Mouse (Mus musculus) liver, embryonic 11.5 days (tissue): ENCODE data around the gene Fgfr2. TPM values are rescaled to one million over a fixed set of nuclear protein-coding genes. Genes with fewer than 3 reads are reported as not detected.

Experiments
- ATAC-seq: fragments of 200-750 bp; cut with Nextera tagmentation; replicated peaks from 2 replicates; pipeline ENCODE4 v1.8.0; 2017; ENCODE audit warnings: moderate number of reproducible peaks, mild to moderate bottlenecking, moderate TSS enrichment, moderate library complexity; ENCODE audit not compliant: low FRiP score
- DNase-seq: peaks from one replicate; pipeline ENCODE4 v3.0.0-alpha.2; 2017; ENCODE audit warnings: low spot score
- H3K27ac ChIP-seq: fragments of 300-500 bp; sonication (generic); 2 replicates; pipeline ENCODE4 v1.5.1; 2014; ENCODE audit warnings: mild to moderate bottlenecking, low read depth, low read length, control low read depth
- H3K27me3 ChIP-seq: fragments of 300-500 bp; sonication (generic); replicated peaks from 2 replicates; pipeline ENCODE4 v1.6.1; 2014; ENCODE audit warnings: low read length, mixed read lengths; ENCODE audit not compliant: control insufficient read depth, insufficient read depth
- H3K36me3 ChIP-seq: fragments of 300-500 bp; sonication (generic); 2 replicates; pipeline ENCODE4 v1.6.1; 2014; ENCODE audit warnings: mild to moderate bottlenecking, low read length, moderate library complexity, mixed read lengths; ENCODE audit not compliant: control insufficient read depth, insufficient read depth
- H3K4me1 ChIP-seq: fragments of 300-500 bp; sonication (generic); replicated peaks from 2 replicates; pipeline ENCODE4 v1.6.1; 2014; ENCODE audit warnings: low read length, mixed read lengths; ENCODE audit not compliant: control insufficient read depth, insufficient read depth
- H3K4me2 ChIP-seq: fragments of 300-500 bp; sonication (generic); 2 replicates; pipeline ENCODE4 v1.6.1; 2014; ENCODE audit warnings: mild to moderate bottlenecking, control low read depth, moderate library complexity
- H3K4me3 ChIP-seq: fragments of 300-500 bp; sonication (generic); 2 replicates; pipeline ENCODE4 v1.5.1; 2014; ENCODE audit warnings: low read depth, low read length, control low read depth
- H3K9ac ChIP-seq: fragments of 300-500 bp; sonication (generic); 2 replicates; pipeline ENCODE4 v1.6.1; 2014; ENCODE audit warnings: low read depth, low read length, control low read depth
- H3K9me3 ChIP-seq: fragments of 300-500 bp; sonication (generic); 2 replicates; pipeline ENCODE4 v1.6.1; 2016; ENCODE audit warnings: low read length, inconsistent platforms, mixed read lengths; ENCODE audit not compliant: control insufficient read depth
- WGBS: fragments of 180-500 bp; shearing (Covaris S2); extraction: QIAGEN DNeasy Blood & Tissue Kit; methylation state at CpG from one replicate; pipeline ENCODE4 v1.1.7; 2014; 5-methylcytosine and 5-hydroxymethylcytosine counted together
- polyA plus RNA-seq: library from polyadenylated mRNA; unstranded; fragments of >200 nt; fragmentation: Nextera tagmentation; extraction: Ambion mirVana; gene quantifications from 2 replicates; pipeline ENCODE4 v1.2.1, GENCODE M21; 2014

The Fgfr2 gene
- polyA plus RNA-seq, 1 experiment from 2014 or later: 32.6 TPM

DNA sequence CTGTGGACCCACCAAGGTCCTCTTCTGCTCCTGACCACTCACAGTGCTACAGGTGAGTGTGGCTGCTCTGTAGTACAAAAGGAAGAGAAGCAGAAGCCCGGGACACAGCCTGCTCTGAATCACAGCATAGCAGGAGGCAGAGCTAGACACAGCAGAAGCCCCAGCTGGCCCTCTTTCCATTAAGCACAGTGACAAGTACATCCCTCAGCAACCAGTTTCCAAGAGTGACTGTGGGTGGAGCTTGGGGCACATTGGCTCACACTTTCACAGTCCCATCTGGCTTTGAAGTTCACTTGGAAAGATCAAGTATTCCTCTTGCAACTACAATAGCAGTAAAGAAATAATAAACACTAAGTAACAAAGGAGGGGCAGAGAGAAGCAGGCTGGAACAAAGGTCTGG lies 838.4 kb downstream of the Fgfr2 start:
- H3K9me3 ChIP-seq: no peaks in the 10 kb centered on the region
- H3K4me1 ChIP-seq: peaks cover 25% of the 10 kb centered on the region
- H3K4me2 ChIP-seq: no peak overlapping the region
- no peaks in the 10 kb centered on the region for H3K36me3 ChIP-seq
- ATAC-seq (no peak), DNase-seq (no peak)
- H3K27ac ChIP-seq: no peak overlapping the region
- no peaks in the 10 kb centered on the region for H3K27me3 ChIP-seq
- no peak overlapping the region for H3K9ac ChIP-seq
- no peak overlapping the region for H3K4me3 ChIP-seq
- WGBS: 71% methylated on average over 1 of the region's 1 CpGs

DNA sequence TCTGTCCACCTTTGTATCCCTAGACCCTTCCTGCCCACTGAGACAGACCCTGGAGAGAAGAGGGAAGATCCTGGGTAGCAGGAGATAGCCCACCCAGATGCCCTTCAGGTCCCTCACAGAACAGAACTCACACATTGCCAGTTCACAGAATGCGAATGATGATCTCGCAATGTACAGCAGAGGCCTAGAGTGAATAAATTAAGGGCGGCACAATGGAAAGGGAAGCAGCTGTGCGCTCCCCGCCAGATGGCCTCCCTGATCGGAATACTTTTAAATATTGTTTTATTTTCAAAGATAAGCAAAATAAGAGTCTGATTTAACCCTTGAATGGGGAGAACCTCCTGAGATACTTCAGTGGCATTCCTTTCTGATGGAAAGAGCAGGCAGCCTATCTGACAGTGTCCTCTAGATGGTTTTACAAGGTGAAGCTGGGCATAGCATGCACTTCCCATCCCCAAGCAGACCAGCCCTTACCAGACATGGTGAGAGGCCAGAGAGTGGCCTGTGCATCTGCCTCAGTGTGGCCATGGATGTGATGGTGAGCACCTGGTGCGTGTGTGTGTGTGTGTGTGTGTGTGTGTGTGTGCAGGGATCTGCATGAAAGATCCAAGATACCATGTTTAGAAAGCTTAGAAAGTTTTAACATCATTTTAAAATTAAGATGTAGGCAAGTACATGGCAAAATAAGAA lies 839.0 kb downstream of the Fgfr2 start:
- Histone ChIP-seq H3K27me3 (no peaks in the 10 kb centered on the region), H3K4me2 (no peak overlapping the region), H3K9ac (no peak overlapping the region), H3K36me3 (no peaks in the 10 kb centered on the region), H3K4me1 (peaks cover 25% of the 10 kb centered on the region), H3K9me3 (no peaks in the 10 kb centered on the region), H3K4me3 (no peak overlapping the region), H3K27ac (no peak overlapping the region)
- DNase-seq (no peak), ATAC-seq (no peak)
- 77% methylated on average over 7 of the region's 7 CpGs for WGBS

DNA sequence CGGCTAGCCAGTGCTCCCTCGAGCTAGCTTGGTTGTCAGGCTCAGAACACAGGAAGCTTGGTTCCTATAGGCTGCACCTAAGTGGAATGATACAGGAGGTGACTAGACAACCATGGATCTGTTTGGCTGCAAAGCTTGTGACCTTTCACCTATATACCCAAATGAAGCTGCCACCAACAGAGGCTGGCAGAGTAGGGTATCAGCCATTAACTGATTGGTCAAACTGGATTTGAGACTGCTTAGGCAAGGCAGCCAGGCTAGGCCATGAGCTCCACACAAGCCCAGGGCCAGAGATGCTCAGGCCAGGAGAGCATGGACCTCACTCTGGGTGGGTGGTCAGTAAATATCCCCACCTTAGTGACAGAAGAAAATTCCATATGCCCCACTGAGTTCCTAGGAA lies 840.6 kb downstream of the Fgfr2 start:
- 79% methylated on average over 2 of the region's 2 CpGs for WGBS
- H3K27me3 ChIP-seq: no peaks in the 10 kb centered on the region
- ATAC-seq: no peak

DNA sequence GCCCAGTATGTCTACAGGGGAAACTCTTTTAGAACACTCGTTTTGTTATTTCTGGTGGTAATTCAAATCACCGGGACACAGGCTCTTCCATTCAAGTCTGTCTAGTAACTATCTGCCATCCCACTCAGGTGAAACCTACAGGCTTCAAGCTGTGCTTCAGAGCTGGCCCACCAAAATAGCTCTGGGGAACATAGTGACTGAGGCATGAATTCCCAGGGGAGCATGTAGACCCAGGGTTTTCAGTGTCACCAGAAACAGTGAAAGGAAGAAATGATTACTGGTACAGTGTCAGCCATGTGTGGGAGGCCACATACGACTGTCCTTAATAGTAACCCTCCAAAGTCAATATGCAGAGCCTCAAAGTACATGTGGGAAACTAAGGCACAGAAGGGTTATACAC lies 841.0 kb downstream of the Fgfr2 start:
- H3K36me3 ChIP-seq: no peaks in the 10 kb centered on the region
- DNase-seq: no peak
- H3K4me2 ChIP-seq: no peak overlapping the region
- peaks cover 26% of the 10 kb centered on the region for H3K4me1 ChIP-seq
- no peaks in the 10 kb centered on the region for H3K27me3 ChIP-seq
- ATAC-seq: no peak
- H3K9me3 ChIP-seq: no peaks in the 10 kb centered on the region
- H3K4me3 ChIP-seq: no peak overlapping the region
- no peak overlapping the region for H3K27ac ChIP-seq
- no peak overlapping the region for H3K9ac ChIP-seq
- 81% methylated on average over 3 of the region's 3 CpGs for WGBS

More for the DNA sequence above, 840.6 kb downstream of the Fgfr2 start:
- H3K36me3 ChIP-seq: no peaks in the 10 kb centered on the region
- no peaks in the 10 kb centered on the region for H3K9me3 ChIP-seq
- no peak overlapping the region for H3K4me2 ChIP-seq
- H3K9ac ChIP-seq: no peak overlapping the region
- H3K4me3 ChIP-seq: no peak overlapping the region
- H3K4me1 ChIP-seq: peaks cover 29% of the 10 kb centered on the region
- H3K27ac ChIP-seq: no peak overlapping the region
- DNase-seq: no peak

DNA sequence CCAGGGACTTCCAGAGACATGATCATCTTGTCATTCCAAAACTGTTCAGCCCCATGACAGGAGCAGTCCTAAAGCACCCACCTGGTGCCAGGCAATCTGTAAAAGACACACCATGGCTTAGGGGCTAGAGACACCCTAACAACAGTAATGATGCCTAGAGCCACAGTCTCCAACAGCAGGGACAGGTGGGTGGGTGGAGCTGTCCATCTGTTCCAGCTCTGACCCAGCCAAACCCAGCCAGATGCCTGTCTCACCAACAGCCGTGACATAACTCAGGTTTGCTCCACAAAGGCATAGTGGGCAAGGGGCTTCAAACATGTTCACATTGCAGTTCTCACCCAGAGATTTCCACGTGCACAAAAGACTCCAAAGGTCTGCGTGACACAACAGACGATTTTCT lies 841.4 kb downstream of the Fgfr2 start:
- Histone ChIP-seq H3K4me2 (no peak overlapping the region), H3K36me3 (no peaks in the 10 kb centered on the region), H3K27me3 (no peaks in the 10 kb centered on the region), H3K9ac (no peak overlapping the region), H3K4me1 (peaks cover 23% of the 10 kb centered on the region), H3K9me3 (no peaks in the 10 kb centered on the region), H3K27ac (no peak overlapping the region), H3K4me3 (no peak overlapping the region)
- WGBS: 85% methylated on average over 4 of the region's 4 CpGs
- ATAC-seq: no peak
- no peak for DNase-seq

DNA sequence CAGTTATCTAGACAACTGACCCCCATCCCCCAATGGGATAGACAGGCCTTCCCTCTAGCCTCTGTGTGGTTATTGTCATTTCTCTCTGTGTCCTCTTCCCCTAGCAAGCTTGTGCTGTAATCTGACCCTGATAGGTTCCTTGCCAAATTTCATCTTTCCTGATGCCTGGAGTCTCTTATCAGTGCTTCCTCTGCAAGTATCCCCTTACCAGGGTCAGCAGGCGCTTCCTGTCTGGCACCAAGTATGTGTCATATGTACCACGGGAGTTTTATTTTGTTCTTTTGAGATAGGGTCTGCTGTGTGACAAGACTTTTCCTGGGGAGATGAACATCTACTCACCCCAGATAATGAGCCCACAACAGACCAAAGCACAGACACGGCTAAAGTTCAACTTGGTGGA lies 844.5 kb downstream of the Fgfr2 start:
- 22% methylated on average over 3 of the region's 3 CpGs for WGBS
- Histone ChIP-seq H3K27ac (no peak overlapping the region), H3K4me2 (no peak overlapping the region), H3K27me3 (no peaks in the 10 kb centered on the region), H3K9ac (no peak overlapping the region), H3K36me3 (no peaks in the 10 kb centered on the region), H3K4me3 (no peak overlapping the region), H3K4me1 (peaks cover 15% of the 10 kb centered on the region), H3K9me3 (no peaks in the 10 kb centered on the region)
- ATAC-seq: peak; percentile 31; the same call in 1 of the 2 replicates
- no peak for DNase-seq

DNA sequence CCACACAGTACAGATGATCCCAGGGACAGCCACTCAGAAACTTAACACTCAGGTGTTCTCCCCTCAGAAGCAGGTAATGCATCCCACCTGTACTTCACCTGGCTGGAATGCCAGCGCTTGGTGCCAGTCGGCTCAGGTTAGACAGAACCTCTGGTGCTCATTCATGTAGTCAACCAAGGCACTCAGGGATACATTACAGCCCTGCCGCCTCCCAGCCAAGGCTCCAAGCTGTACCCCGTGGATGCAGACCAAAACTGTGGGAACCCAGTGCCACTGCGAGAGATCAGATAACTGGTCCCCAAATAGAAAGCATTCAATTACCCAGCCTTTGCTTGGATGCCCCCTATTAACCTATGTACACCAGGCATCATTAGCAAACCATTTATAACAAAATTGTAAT lies 846.9 kb downstream of the Fgfr2 start:
- 92% methylated on average over 5 of the region's 5 CpGs for WGBS

DNA sequence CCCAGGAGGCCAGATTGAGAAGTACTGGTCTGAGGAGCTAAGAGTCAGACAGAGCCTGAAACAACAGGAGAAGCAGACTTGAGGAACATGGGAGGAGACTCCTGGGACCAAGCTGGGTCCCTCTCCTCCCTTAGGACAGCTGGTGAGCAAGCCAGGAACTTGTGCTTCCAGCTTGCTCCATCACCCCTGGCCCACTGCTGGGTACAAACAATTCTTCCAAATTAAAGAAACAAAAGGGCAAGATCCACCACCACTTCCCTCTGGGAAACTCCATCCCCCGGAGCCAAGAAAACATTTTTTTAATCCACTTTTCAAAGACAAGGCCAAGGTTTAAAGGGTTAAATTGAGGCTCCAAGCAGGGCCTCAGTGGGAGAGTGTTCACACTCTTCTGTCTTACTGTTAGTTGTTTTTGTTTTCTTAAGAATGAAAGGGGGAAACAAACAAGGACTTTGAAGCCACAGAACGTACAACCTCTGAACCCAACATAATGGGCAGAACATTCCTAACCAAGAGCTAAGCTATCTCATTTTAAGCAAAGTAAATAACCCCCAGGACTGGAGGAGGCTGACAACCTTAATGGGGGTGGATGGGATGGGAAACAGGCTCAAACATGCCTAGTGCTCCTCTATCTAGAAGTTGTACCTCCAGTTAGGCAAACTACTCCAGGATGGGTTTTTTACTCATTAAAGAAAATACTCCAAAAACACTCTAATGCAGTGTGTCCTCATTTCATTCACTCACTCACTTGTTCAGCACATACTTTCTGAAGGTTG lies 849.2 kb downstream of the Fgfr2 start:
- Histone ChIP-seq H3K9me3 (no peaks in the 10 kb centered on the region), H3K4me3 (no peak overlapping the region), H3K9ac (no peak overlapping the region), H3K27me3 (no peaks in the 10 kb centered on the region), H3K4me1 (peaks cover 9% of the 10 kb centered on the region; the same call in 1 of the 2 replicates), H3K27ac (no peak overlapping the region), H3K36me3 (no peaks in the 10 kb centered on the region), H3K4me2 (no peak overlapping the region)
- ATAC-seq (no peak), DNase-seq (no peak)
- 72% methylated on average over 2 of the region's 2 CpGs for WGBS

More for the DNA sequence above, 846.9 kb downstream of the Fgfr2 start:
- Histone ChIP-seq H3K27ac (no peak overlapping the region), H3K36me3 (no peaks in the 10 kb centered on the region), H3K27me3 (no peaks in the 10 kb centered on the region), H3K9me3 (no peaks in the 10 kb centered on the region), H3K4me2 (no peak overlapping the region), H3K4me3 (no peak overlapping the region), H3K4me1 (peaks cover 11% of the 10 kb centered on the region; the same call in 1 of the 2 replicates), H3K9ac (no peak overlapping the region)
- ATAC-seq (no peak), DNase-seq (no peak)

DNA sequence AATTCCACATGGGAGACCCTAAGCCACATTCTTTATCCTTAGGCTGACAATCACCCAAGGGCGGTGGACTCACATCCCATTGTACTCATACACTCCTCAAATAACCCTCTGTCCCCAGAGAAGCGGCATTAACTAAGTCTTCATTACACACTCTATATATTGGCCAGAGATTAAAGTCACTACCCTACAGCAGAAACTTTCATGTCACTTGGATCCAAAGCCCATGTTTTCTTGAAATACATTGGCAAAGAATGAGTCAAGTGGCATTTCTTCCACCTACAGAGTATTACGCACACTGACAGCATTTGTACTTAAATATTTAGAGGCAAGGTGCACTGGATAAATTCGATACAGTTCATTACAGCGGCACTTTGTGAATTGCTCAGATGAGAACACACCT lies 850.2 kb downstream of the Fgfr2 start:
- Histone ChIP-seq H3K9me3 (no peaks in the 10 kb centered on the region), H3K4me1 (peaks cover 2% of the 10 kb centered on the region; the same call in 1 of the 2 replicates), H3K4me3 (no peak overlapping the region), H3K27ac (no peak overlapping the region), H3K9ac (no peak overlapping the region), H3K4me2 (no peak overlapping the region), H3K36me3 (no peaks in the 10 kb centered on the region), H3K27me3 (no peaks in the 10 kb centered on the region)
- no peak for DNase-seq
- no peak for ATAC-seq
- 92% methylated on average over 5 of the region's 5 CpGs for WGBS
